Mouse (Mus musculus) erythroid progenitor cell, adult 5-6 weeks (primary cell): ENCODE data around the gene Fcgr2b. TPM values are rescaled to one million over a fixed set of nuclear protein-coding genes. Genes with fewer than 3 reads are reported as not detected.
"Not testable (repeated sequence)": the region's sequence is repeated elsewhere in the genome, so short reads cannot be mapped to it uniquely, and the experiment has no call there.

Experiments used
- ATAC-seq: replicated peaks from 2 replicates; pipeline ENCODE4 v1.8.0; 2016; ENCODE audit warnings: moderate number of reproducible peaks, mild to moderate bottlenecking, moderate TSS enrichment, inconsistent platforms; ENCODE audit not compliant: poor library complexity, low FRiP score, severe bottlenecking
- total RNA-seq, 2 experiments: library from RNA; stranded (forward) in 1 of 2; stranded (reverse) in 1 of 2; fragments of 150-400 nt in 1 of 2; fragments of 186-747, 209-891 nt in 1 of 2; gene quantifications; 2 replicates each; pipeline versions ENCODE4 v1.2.3 to v1.2.4; 2015 to 2017; ENCODE audit warnings: low replicate concordance in 2 of 2

Gene Fcgr2b
- total RNA-seq, 2 experiments from 2014 or later, result 32.1 to 34.8 TPM

- not testable (repeated sequence) for ATAC-seq
Measured at GRCm38 (mm10) chr1:170981679-170982078, 5.3 kb upstream of the Fcgr2b start.

- ATAC-seq, result no peak
Measured at GRCm38 (mm10) chr1:170978601-170979000, 2.3 kb upstream of the Fcgr2b start.

- ATAC-seq, result no peak
Measured at GRCm38 (mm10) chr1:170975751-170976161, 591 bp downstream of the Fcgr2b start.

- ATAC-seq, result not testable (repeated sequence)
Measured at GRCm38 (mm10) chr1:170975350-170975749, 997 bp downstream of the Fcgr2b start.

- ATAC-seq, result no peak
Measured at GRCm38 (mm10) chr1:170974736-170975135, 1.6 kb downstream of the Fcgr2b start.

GRCm38 (mm10) chr1:170974171-170974570 lies 2.2 kb downstream of the Fcgr2b start:
- ATAC-seq, result no peak

- no peak for ATAC-seq
Measured at GRCm38 (mm10) chr1:170972936-170973335, 3.4 kb downstream of the Fcgr2b start.

GRCm38 (mm10) chr1:170972494-170972893 lies 3.9 kb downstream of the Fcgr2b start:
- no peak for ATAC-seq

GRCm38 (mm10) chr1:170968576-170968975 lies 7.8 kb downstream of the Fcgr2b start:
- ATAC-seq, result no peak

GRCm38 (mm10) chr1:170967581-170967980 lies 8.8 kb downstream of the Fcgr2b start:
- no peak for ATAC-seq

GRCm38 (mm10) chr1:170963087-170963486 lies 13.3 kb downstream of the Fcgr2b start:
- no peak for ATAC-seq

- ATAC-seq, result no peak
Measured at GRCm38 (mm10) chr1:170962301-170962700, 14.0 kb downstream of the Fcgr2b start.

GRCm38 (mm10) chr1:170961101-170961500 lies 15.2 kb downstream of the Fcgr2b start:
- no peak for ATAC-seq

- ATAC-seq, result no peak
Measured at GRCm38 (mm10) chr1:170959791-170960190, 16.6 kb downstream of the Fcgr2b start.

- no peak for ATAC-seq
Measured at GRCm38 (mm10) chr1:170958225-170958624, 18.1 kb downstream of the Fcgr2b start.

GRCm38 (mm10) chr1:170953192-170953591 lies 23.2 kb downstream of the Fcgr2b start:
- ATAC-seq, result no peak

GRCm38 (mm10) chr1:170950772-170951171 lies 25.6 kb downstream of the Fcgr2b start:
- ATAC-seq, result no peak

GRCm38 (mm10) chr1:170944908-170945307 lies 31.4 kb downstream of the Fcgr2b start:
- ATAC-seq, result not testable (repeated sequence)

- ATAC-seq, result not testable (repeated sequence)
Measured at GRCm38 (mm10) chr1:170944151-170944550, 32.2 kb downstream of the Fcgr2b start.

GRCm38 (mm10) chr1:170939255-170939654 lies 37.1 kb downstream of the Fcgr2b start:
- no peak for ATAC-seq

GRCm38 (mm10) chr1:170934383-170934782 lies 42.0 kb downstream of the Fcgr2b start:
- no peak for ATAC-seq

- no peak for ATAC-seq
Measured at GRCm38 (mm10) chr1:170933940-170934339, 42.4 kb downstream of the Fcgr2b start.
